Mouse (Mus musculus) midbrain, embryonic 12.5 days (tissue): ENCODE measurements around the gene Ucp2. TPM values are rescaled to one million over a fixed set of nuclear protein-coding genes. Genes with fewer than 3 reads are reported as not detected.

Experiments
- ATAC-seq: fragments of 200-750 bp; cut with Nextera tagmentation; 2 replicates; pipeline ENCODE4 v1.8.0; 2017; ENCODE audit warnings: low read depth, moderate TSS enrichment, moderate library complexity; ENCODE audit not compliant: low FRiP score
- H3K27ac ChIP-seq: fragments of 300-500 bp; sonication (generic); replicated peaks from 2 replicates; pipeline ENCODE4 v1.5.1; 2016; ENCODE audit warnings: mild to moderate bottlenecking
- H3K27me3 ChIP-seq: fragments of 300-500 bp; sonication (generic); 2 replicates; pipeline ENCODE4 v1.6.1; 2016; ENCODE audit warnings: mild to moderate bottlenecking
- H3K36me3 ChIP-seq: fragments of 300-500 bp; sonication (generic); 2 replicates; pipeline ENCODE4 v1.6.1; 2016
- H3K4me1 ChIP-seq: fragments of 300-500 bp; sonication (generic); 2 replicates; pipeline ENCODE4 v1.6.1; 2016
- H3K4me2 ChIP-seq: fragments of 300-500 bp; sonication (generic); replicated peaks from 2 replicates; pipeline ENCODE4 v1.6.1; 2016; ENCODE audit warnings: mild to moderate bottlenecking, moderate library complexity
- H3K4me3 ChIP-seq: fragments of 300-500 bp; sonication (generic); 2 replicates; pipeline ENCODE4 v1.5.1; 2016; ENCODE audit warnings: mild to moderate bottlenecking
- H3K9ac ChIP-seq: fragments of 300-500 bp; sonication (generic); replicated peaks from 2 replicates; pipeline ENCODE4 v1.6.1; 2016; ENCODE audit warnings: mild to moderate bottlenecking, moderate library complexity
- H3K9me3 ChIP-seq: fragments of 300-500 bp; sonication (generic); 2 replicates; pipeline ENCODE4 v1.6.1; 2016; ENCODE audit warnings: mild to moderate bottlenecking
- WGBS: fragments of 180-500 bp; shearing (Covaris S2); methylation state at CpG from one replicate; pipeline ENCODE4 v1.1.7; 2016; 5-methylcytosine and 5-hydroxymethylcytosine counted together
- polyA plus RNA-seq: library from polyadenylated mRNA; unstranded; fragments of >200 nt; fragmentation: Nextera tagmentation; extraction: Ambion mirVana; gene quantifications from 2 replicates; pipeline ENCODE4 v1.2.1, GENCODE M21; 2016

Gene Ucp2
- polyA plus RNA-seq, 1 experiment from 2014 or later: 87.1 TPM

DNA sequence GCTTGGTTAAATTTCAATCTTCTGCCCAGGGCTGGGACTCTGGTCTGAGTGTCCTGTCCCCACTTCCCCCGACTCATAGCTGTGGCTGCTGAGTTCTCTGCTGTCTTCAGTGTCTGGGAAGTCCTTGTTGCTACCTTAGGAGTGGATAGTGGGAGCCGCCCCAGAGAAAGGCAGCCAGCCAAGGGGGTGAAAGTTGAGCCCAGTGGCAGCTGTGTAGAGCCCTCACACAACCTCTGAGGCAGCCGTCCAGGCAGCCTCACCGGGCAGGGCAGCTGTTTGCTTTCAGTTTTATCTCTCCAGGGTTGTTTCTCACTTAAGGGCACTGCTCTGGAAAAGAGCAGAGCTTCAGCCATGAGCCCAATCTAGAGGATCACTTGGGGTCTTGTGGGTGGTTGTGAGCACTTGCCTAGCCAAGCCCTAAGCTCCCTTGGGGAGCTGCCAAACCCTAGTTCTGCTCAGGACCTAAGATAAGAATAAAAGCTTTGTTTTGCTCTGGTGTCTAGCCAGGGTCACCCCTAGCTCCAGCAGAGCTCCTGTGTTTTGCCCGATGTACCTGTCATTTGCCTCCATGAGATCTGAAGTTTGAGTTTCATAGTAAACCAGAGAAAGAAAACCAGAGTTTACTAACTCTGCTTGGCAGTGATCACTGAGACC, 27.4 kb upstream of the Ucp2 start:
- Histone ChIP-seq H3K4me1 (no peaks in the 10 kb centered on the region), H3K9me3 (no peaks in the 10 kb centered on the region), H3K36me3 (peaks cover 76% of the 10 kb centered on the region), H3K9ac (no peak overlapping the region), H3K4me2 (no peak overlapping the region), H3K27ac (no peak overlapping the region), H3K4me3 (no peak overlapping the region), H3K27me3 (no peaks in the 10 kb centered on the region)
- WGBS: 80% methylated on average over 5 of the region's 5 CpGs
- ATAC-seq: no peak

GRCm38 (mm10) chr7:100466781-100467510, 26.2 kb upstream of the Ucp2 start:
- H3K4me2 ChIP-seq: no peak overlapping the region
- peaks cover 66% of the 10 kb centered on the region for H3K36me3 ChIP-seq
- H3K9me3 ChIP-seq: no peaks in the 10 kb centered on the region
- 0 out of 2 replicates have a peak overlapping the region, but pooled peaks have one; percentile 35 for H3K27ac ChIP-seq
- H3K9ac ChIP-seq: no peak overlapping the region
- H3K4me3 ChIP-seq: no peak overlapping the region
- no peak for ATAC-seq
- WGBS: 92% methylated on average over 11 of the region's 11 CpGs
- H3K27me3 ChIP-seq: no peaks in the 10 kb centered on the region
- no peaks in the 10 kb centered on the region for H3K4me1 ChIP-seq

- Histone ChIP-seq H3K4me2 (no peak overlapping the region), H3K4me3 (no peak overlapping the region), H3K27me3 (no peaks in the 10 kb centered on the region), H3K36me3 (peaks cover 59% of the 10 kb centered on the region), H3K4me1 (no peaks in the 10 kb centered on the region), H3K27ac (no peak overlapping the region), H3K9ac (no peak overlapping the region), H3K9me3 (no peaks in the 10 kb centered on the region)
- no peak for ATAC-seq
- WGBS: 86% methylated on average over 6 of the region's 6 CpGs
Observed at GRCm38 (mm10) chr7:100468761-100469160, 24.4 kb upstream of the Ucp2 start.

GRCm38 (mm10) chr7:100469502-100469901, 23.6 kb upstream of the Ucp2 start:
- no peak overlapping the region for H3K9ac ChIP-seq
- no peak for ATAC-seq
- 88% methylated on average over 1 of the region's 1 CpGs for WGBS
- no peaks in the 10 kb centered on the region for H3K4me1 ChIP-seq
- no peaks in the 10 kb centered on the region for H3K27me3 ChIP-seq
- no peak overlapping the region for H3K4me2 ChIP-seq
- H3K27ac ChIP-seq: no peak overlapping the region
- H3K9me3 ChIP-seq: no peaks in the 10 kb centered on the region
- no peak overlapping the region for H3K4me3 ChIP-seq
- peaks cover 53% of the 10 kb centered on the region for H3K36me3 ChIP-seq

- Histone ChIP-seq H3K4me2 (no peak overlapping the region), H3K9me3 (no peaks in the 10 kb centered on the region), H3K27me3 (no peaks in the 10 kb centered on the region), H3K9ac (no peak overlapping the region), H3K4me3 (no peak overlapping the region), H3K4me1 (no peaks in the 10 kb centered on the region), H3K36me3 (peaks cover 40% of the 10 kb centered on the region), H3K27ac (no peak overlapping the region)
- WGBS: 92% methylated on average over 11 of the region's 11 CpGs
- no peak for ATAC-seq
Observed at GRCm38 (mm10) chr7:100470796-100471406, 22.2 kb upstream of the Ucp2 start.

DNA sequence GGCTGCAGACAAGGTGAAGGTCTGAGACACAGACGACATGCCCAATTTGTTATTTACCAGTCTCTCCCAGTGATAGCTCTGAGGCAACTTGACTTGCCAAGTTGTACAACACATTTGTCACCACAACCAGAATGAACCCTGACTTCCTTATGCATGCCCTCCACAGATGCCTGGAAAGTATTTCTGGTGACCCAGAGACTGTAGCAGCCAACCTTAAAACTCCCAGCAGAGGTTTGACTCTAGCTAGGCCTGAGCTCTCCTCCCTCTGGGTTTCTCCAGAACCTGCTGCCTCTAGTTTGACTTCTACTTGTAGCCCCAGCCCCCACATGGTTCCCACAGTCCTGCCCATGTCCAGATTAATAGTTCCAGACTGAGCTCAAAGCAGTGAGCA, 21.7 kb upstream of the Ucp2 start:
- Histone ChIP-seq H3K9ac (no peak overlapping the region), H3K4me2 (no peak overlapping the region), H3K27me3 (no peaks in the 10 kb centered on the region), H3K27ac (no peak overlapping the region), H3K4me3 (no peak overlapping the region), H3K9me3 (no peaks in the 10 kb centered on the region), H3K4me1 (no peaks in the 10 kb centered on the region), H3K36me3 (peaks cover 35% of the 10 kb centered on the region)
- no peak for ATAC-seq
- WGBS: 95% methylated on average over 1 of the region's 1 CpGs

GRCm38 (mm10) chr7:100472777-100473176, 20.4 kb upstream of the Ucp2 start, which contains the start of gene Ucp3:
Gene Ucp3, plus strand, starts transcription at chr7:100472990.
- no peak for ATAC-seq
- 91% methylated on average over 6 of the region's 6 CpGs for WGBS
- H3K27me3 ChIP-seq: no peaks in the 10 kb centered on the region
- no peaks in the 10 kb centered on the region for H3K9me3 ChIP-seq
- no peaks in the 10 kb centered on the region for H3K4me1 ChIP-seq
- H3K9ac ChIP-seq: no peak within 1 kb of the TSS
- H3K4me2 ChIP-seq: no peak within 1 kb of the TSS
- no peak within 1 kb of the TSS for H3K4me3 ChIP-seq
- H3K27ac ChIP-seq: no peak within 1 kb of the TSS
- peaks cover 24% of the 10 kb centered on the region for H3K36me3 ChIP-seq

DNA sequence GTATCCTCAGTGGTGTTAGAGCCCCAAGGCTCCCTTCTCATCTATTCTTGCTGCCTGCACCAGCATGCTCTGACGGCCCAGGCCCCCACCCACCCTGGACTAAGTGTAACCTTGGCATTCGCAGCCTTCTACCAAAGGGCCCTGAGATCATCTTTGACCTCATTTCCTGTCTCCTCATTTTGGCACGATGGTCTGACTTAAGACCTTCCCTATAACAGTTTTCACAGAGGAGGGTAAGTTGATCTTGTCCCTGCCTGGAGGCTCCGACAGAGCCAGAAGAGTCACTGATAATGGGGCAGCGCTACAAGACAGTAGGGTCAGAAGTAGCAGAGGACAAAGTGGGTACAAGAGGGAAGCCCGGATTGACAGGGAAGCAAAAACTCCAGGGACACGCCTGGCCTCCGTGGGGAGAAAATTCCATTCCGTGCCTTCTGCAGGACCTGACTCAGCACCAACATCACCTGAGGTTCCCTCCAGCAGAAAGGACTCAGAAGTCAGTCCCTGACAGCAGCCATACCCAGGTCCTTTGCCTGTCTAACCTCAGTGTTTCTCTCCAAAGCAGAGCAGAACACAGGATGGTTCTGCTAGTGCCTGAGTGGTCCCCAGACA, 19.2 kb upstream of the Ucp2 start:
- H3K4me2 ChIP-seq: no peak overlapping the region
- WGBS: 90% methylated on average over 9 of the region's 9 CpGs
- ATAC-seq: no peak
- H3K36me3 ChIP-seq: peaks cover 15% of the 10 kb centered on the region
- H3K9ac ChIP-seq: no peak overlapping the region
- no peak overlapping the region for H3K4me3 ChIP-seq
- H3K27ac ChIP-seq: no peak overlapping the region
- H3K9me3 ChIP-seq: no peaks in the 10 kb centered on the region
- H3K27me3 ChIP-seq: no peaks in the 10 kb centered on the region
- no peaks in the 10 kb centered on the region for H3K4me1 ChIP-seq

DNA sequence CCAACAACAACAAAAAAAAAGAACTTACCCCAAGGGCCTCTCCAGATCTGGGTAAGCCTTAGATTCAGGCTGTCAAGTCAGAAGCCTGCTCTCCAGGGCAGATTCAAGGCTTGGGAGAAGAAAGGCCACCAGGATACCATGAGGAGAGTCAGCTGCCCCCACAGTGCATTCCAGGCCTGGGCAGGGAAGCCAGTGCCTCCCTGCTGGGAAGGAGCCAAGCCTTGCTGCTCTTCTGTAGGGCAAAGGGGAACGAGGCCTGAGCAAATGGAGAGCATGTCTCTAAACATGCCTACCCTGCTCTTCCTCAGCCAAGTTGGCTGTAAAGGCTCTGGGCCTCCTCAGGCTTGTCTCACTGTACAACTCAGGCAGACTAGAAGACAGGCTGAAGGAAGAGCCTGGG, 18.5 kb upstream of the Ucp2 start:
- Histone ChIP-seq H3K4me3 (no peak overlapping the region), H3K4me2 (no peak overlapping the region), H3K4me1 (no peaks in the 10 kb centered on the region), H3K36me3 (peaks cover 8% of the 10 kb centered on the region), H3K9ac (no peak overlapping the region), H3K9me3 (no peaks in the 10 kb centered on the region), H3K27ac (no peak overlapping the region), H3K27me3 (no peaks in the 10 kb centered on the region)
- no peak for ATAC-seq
- 62% methylated on average over 1 of the region's 1 CpGs for WGBS

DNA sequence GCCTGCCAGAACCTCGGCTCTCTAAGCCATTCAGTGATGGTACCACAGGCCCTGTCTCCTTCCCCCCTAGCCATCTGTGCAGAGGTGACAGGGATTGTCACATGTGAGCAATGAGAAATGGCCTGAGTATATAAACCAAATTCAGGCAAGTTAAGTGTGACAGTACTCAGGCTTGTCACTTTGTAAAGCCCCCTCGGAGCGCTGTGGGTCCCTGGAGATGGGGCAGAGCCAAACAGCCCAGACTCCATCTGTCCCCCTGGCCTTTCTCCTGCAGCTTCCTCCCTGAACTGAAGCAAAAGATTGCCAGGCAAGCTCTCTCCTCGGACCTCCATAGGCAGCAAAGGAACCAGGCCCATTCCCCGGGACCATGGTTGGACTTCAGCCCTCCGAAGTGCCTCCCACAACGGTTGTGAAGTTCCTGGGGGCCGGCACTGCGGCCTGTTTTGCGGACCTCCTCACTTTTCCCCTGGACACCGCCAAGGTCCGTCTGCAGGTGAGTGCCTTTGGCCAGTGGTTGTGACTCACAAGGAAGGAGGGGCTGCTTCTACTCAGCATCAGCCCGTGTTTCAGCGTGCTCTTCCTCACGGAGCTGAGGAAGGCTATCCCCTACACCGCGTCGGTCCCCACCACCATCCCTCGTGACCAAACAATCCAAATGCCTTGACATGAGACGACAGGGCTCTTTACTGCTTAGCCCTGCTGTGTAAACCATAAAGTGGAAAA, 13.9 kb upstream of the Ucp2 start:
- H3K4me2 ChIP-seq: no peak overlapping the region
- no peaks in the 10 kb centered on the region for H3K9me3 ChIP-seq
- H3K36me3 ChIP-seq: no peaks in the 10 kb centered on the region
- H3K4me3 ChIP-seq: no peak overlapping the region
- no peaks in the 10 kb centered on the region for H3K4me1 ChIP-seq
- no peak overlapping the region for H3K27ac ChIP-seq
- H3K27me3 ChIP-seq: no peaks in the 10 kb centered on the region
- ATAC-seq: no peak
- WGBS: 84% methylated on average over 20 of the region's 20 CpGs
- no peak overlapping the region for H3K9ac ChIP-seq

DNA sequence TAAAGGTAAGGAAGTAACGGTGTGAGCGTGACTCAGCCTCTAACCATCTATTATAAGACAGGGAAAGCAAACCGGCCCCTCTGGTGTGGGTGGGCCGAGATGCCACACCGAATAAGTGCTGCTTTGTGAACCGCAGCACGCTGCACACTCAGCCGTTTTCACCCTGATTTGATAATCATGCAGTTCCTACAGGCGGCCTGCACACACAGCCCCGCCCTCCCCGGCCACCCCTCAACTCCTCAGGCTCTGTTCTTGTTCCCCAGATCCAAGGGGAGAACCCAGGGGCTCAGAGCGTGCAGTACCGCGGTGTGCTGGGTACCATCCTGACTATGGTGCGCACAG, 13.3 kb upstream of the Ucp2 start:
- no peaks in the 10 kb centered on the region for H3K4me1 ChIP-seq
- ATAC-seq: no peak
- WGBS: 76% methylated on average over 15 of the region's 15 CpGs
- no peaks in the 10 kb centered on the region for H3K27me3 ChIP-seq
- H3K36me3 ChIP-seq: no peaks in the 10 kb centered on the region
- H3K4me3 ChIP-seq: no peak overlapping the region
- H3K9ac ChIP-seq: no peak overlapping the region
- H3K4me2 ChIP-seq: no peak overlapping the region
- no peak overlapping the region for H3K27ac ChIP-seq
- no peaks in the 10 kb centered on the region for H3K9me3 ChIP-seq

- Histone ChIP-seq H3K27ac (no peak overlapping the region), H3K9ac (no peak overlapping the region), H3K4me3 (no peak overlapping the region), H3K36me3 (no peaks in the 10 kb centered on the region), H3K4me2 (no peak overlapping the region), H3K4me1 (no peaks in the 10 kb centered on the region), H3K9me3 (no peaks in the 10 kb centered on the region), H3K27me3 (no peaks in the 10 kb centered on the region)
- WGBS: 83% methylated on average over 17 of the region's 17 CpGs
- no peak for ATAC-seq
Observed at GRCm38 (mm10) chr7:100480175-100480574, 13.0 kb upstream of the Ucp2 start.
